Mouse (Mus musculus): ENCODE data around the gene Ccnk. TPM values are rescaled to one million over a fixed set of nuclear protein-coding genes. Genes with fewer than 3 reads are reported as not detected.
A peak's percentile ranks its signal among the peaks of the same experiment; 100 is the strongest.

The Ccnk gene
- polyA plus RNA-seq, 1 experiment from 2014 or later = 1.5 TPM

DNA sequence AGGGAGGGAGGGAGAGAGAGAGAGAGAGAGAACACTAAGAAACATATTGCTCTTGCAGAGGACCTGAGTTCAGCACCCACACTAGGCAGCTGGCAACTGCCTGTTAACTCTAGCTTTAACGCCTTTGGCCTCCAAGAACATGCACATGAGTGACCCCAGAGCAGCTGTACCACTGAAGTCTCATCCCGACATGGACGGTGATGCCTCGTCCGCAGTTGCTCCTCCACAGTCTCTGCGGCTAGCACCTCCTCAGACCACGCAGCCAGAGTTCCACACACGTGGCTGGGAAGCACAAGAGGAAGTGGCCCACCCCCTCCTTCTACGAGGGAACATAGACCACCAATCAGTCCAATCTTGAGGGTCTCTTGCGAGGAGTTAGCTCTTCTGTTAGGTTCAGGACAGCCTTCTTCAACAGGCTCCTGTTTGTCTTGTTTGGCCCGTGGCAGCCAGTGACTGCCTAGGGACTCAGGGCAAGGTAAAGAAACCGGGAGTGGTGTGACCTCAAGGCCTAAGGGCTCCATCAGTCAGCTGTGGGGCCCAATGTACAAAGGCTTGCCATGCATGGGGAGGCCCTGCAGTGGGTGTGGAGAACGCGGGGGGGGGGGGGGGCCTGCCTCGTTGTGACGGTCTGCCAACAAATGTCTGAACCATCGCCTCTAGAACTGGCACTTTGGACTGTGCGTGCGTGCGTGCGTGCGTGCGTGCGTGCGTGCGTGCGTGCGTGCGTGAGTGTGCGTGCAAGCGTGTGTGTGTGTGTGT, 71.8 kb downstream of the Ccnk start:
- Histone ChIP-seq H3K36me3 (no peaks in the 10 kb centered on the region), H3K9ac (no peak overlapping the region), H3K4me3 (no peak overlapping the region), H3K4me2 (no peak overlapping the region), H3K9me3 (replicated peaks) (no peaks in the 10 kb centered on the region), H3K27me3 (no peaks in the 10 kb centered on the region), H3K27ac (no peak overlapping the region), H3K4me1 (replicated peaks) (peaks cover 88% of the 10 kb centered on the region)
- ATAC-seq (replicated peaks; ENCODE audit: insufficient number of reproducible peaks, insufficient read depth, low FRiP score, low read depth) = no peak
- WGBS = 86% methylated on average over 31 of the region's 31 CpGs

DNA sequence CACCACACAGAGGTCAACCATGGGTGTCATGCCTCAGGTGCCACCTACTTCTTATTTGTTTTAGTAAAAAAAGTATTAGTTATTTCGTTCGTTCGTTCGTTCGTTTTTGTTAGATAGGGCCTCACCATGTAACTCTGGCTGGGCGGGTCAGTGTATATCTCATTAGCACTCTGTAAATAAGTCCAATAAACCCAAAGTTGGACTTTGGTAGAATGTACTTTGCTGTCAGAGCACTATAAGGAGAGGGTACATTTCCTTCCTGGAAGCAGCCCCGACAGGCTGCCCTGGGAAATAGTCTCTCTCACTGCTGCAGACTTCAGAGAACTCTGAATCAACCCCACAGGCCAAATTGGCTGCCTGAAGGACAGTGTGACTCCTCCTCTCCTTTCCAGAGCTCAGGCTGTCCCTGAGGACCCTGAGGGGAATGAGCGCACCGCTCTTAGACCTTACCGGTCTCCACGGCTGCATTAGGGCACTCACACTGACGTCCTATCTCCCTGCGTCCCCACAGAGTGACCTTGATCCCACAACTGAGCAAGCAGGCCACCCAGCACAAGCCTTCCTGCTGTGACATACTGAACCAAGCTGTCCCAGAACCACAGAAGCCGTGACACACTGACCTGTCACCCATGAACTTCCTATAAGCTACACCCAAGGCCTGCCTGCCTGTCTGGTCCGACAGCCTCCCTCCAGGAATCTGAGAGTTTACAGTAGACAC, 72.6 kb downstream of the Ccnk start:
- Histone ChIP-seq H3K4me2 (no peak overlapping the region), H3K4me3 (no peak overlapping the region), H3K36me3 (no peaks in the 10 kb centered on the region), H3K9me3 (replicated peaks) (no peaks in the 10 kb centered on the region), H3K4me1 (replicated peaks) (peaks cover 88% of the 10 kb centered on the region), H3K9ac (no peak overlapping the region), H3K27ac (peak overlapping the region; percentile 39; the same call in 1 of the 2 replicates), H3K27me3 (no peaks in the 10 kb centered on the region)
- ATAC-seq (replicated peaks; ENCODE audit: insufficient number of reproducible peaks, insufficient read depth, low FRiP score, low read depth) = no peak
- 62% methylated on average over 15 of the region's 15 CpGs for WGBS

Other genes starting within 250 kb of the Ccnk start
- 4.6 and 9.3 TPM in 2 replicates for gene Bcl11b, start 176.0 kb upstream of the Ccnk start, polyA plus RNA-seq (2015; fragmentation: Nextera tagmentation; extraction: Ambion mirVana)
- gene Setd3, start 265 bp upstream of the Ccnk start, polyA plus RNA-seq (2015; fragmentation: Nextera tagmentation; extraction: Ambion mirVana) = 70.6 and 74.4 TPM in 2 replicates
- 4.7 and 5.7 TPM in 2 replicates for gene Ccdc85c, start 95.8 kb downstream of the Ccnk start, polyA plus RNA-seq (2015; fragmentation: Nextera tagmentation; extraction: Ambion mirVana)
- 1.0 TPM in 2 replicates for gene Hhipl1, start 126.7 kb downstream of the Ccnk start, polyA plus RNA-seq (2015; fragmentation: Nextera tagmentation; extraction: Ambion mirVana)
- 5.6 and 6.2 TPM in 2 replicates for gene Cyp46a1, start 154.8 kb downstream of the Ccnk start, polyA plus RNA-seq (2015; fragmentation: Nextera tagmentation; extraction: Ambion mirVana)
- gene Eml1, start 191.4 kb downstream of the Ccnk start, polyA plus RNA-seq (2015; fragmentation: Nextera tagmentation; extraction: Ambion mirVana) = 62.5 and 76.6 TPM in 2 replicates